Mouse (Mus musculus): ENCODE results near the gene Tmsb15b1. TPM values are rescaled to one million over a fixed set of nuclear protein-coding genes. Genes with fewer than 3 reads are reported as not detected.

The Tmsb15b1 gene
- 19.4 and 21.6 TPM in 2 replicates for polyA plus RNA-seq (2015; fragmentation: Nextera tagmentation; extraction: Ambion mirVana)

- Histone ChIP-seq H3K27ac (ENCODE audit: low read length) (no peak within 1 kb of the TSS), H3K4me2 (ENCODE audit: low read depth, low read length) (peak within 1 kb of the TSS; percentile 50), H3K4me1 (ENCODE audit: control insufficient read depth, insufficient read depth, low read length) (no peaks in the 10 kb centered on the region), H3K9me3 (ENCODE audit: control insufficient read depth, low read length) (no peaks in the 10 kb centered on the region), H3K36me3 (ENCODE audit: control insufficient read depth, insufficient read depth, low read length) (no peaks in the 10 kb centered on the region), H3K4me3 (ENCODE audit: low read length) (peak within 1 kb of the TSS; percentile 48), H3K27me3 (replicated peaks; ENCODE audit: control insufficient read depth, insufficient read depth, low read length) (no peaks in the 10 kb centered on the region), H3K9ac (ENCODE audit: low read depth, low read length) (peak within 1 kb of the TSS; percentile 67)
- 30% methylated on average over 15 of the region's 15 CpGs for WGBS
- peak; percentile 100 for ATAC-seq
Measured at GRCm38 (mm10) chrX:136976424-136977084, at the start of gene Tmsb15b1, which contains the start of gene Tmsb15l. Tmsb15b1 (minus strand) TSS chrX:136976874. Tmsb15l (minus strand) TSS chrX:136976869.

GRCm38 (mm10) chrX:137019310-137019709, 42.6 kb upstream of the Tmsb15b1 start:
- Histone ChIP-seq H3K9me3 (ENCODE audit: control insufficient read depth, low read length) (no peaks in the 10 kb centered on the region), H3K4me1 (ENCODE audit: control insufficient read depth, insufficient read depth, low read length) (no peaks in the 10 kb centered on the region), H3K4me3 (ENCODE audit: low read length) (no peak overlapping the region), H3K36me3 (ENCODE audit: control insufficient read depth, insufficient read depth, low read length) (no peaks in the 10 kb centered on the region), H3K9ac (ENCODE audit: low read depth, low read length) (no peak overlapping the region), H3K27ac (ENCODE audit: low read length) (no peak overlapping the region), H3K4me2 (ENCODE audit: low read depth, low read length) (no peak overlapping the region), H3K27me3 (replicated peaks; ENCODE audit: control insufficient read depth, insufficient read depth, low read length) (no peaks in the 10 kb centered on the region)
- peak; percentile 48; the same call in 1 of the 2 replicates for ATAC-seq
- 41% methylated on average over 1 of the region's 1 CpGs for WGBS

GRCm38 (mm10) chrX:137017668-137018067, 41.0 kb upstream of the Tmsb15b1 start:
- no peaks in the 10 kb centered on the region for H3K27me3 ChIP-seq (replicated peaks; ENCODE audit: control insufficient read depth, insufficient read depth, low read length)
- no peak overlapping the region for H3K4me2 ChIP-seq (ENCODE audit: low read depth, low read length)
- H3K4me1 ChIP-seq (ENCODE audit: control insufficient read depth, insufficient read depth, low read length) = no peaks in the 10 kb centered on the region
- H3K9ac ChIP-seq (ENCODE audit: low read depth, low read length) = no peak overlapping the region
- H3K27ac ChIP-seq (ENCODE audit: low read length) = no peak overlapping the region
- H3K4me3 ChIP-seq (ENCODE audit: low read length) = no peak overlapping the region
- WGBS = 74% methylated on average over 1 of the region's 1 CpGs
- no peaks in the 10 kb centered on the region for H3K36me3 ChIP-seq (ENCODE audit: control insufficient read depth, insufficient read depth, low read length)
- no peak for ATAC-seq
- H3K9me3 ChIP-seq (ENCODE audit: control insufficient read depth, low read length) = no peaks in the 10 kb centered on the region

DNA sequence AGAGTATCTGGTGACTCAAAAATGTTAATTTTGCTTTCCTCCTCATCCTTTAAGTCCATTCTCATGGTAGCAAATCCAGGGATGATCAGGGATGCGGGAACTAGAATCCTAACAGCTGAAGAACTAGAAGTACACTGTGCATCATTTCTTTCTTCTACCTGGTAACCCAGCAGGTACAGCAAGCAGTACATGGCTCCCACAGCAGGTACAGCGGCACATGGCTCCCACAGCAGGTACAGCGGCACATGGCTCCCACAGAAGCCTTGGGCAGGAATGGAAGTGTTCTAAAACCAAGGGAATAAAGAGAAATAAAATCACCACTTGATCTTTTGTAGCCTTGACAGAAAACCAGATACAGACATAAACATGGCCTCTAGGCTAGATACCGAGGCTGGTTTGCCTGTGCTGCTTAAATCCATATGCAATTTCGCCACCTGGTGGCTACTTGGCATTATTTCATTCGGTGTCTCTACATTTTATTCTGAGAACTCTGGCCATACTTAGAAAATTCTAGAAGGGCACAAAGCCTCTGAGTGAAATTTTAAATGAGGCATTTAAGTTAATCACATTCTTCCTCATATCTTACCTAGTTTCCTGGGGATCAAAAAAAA, 38.5 kb upstream of the Tmsb15b1 start:
- H3K4me3 ChIP-seq (ENCODE audit: low read length) = no peak overlapping the region
- WGBS = 52% methylated on average over 6 of the region's 6 CpGs
- no peaks in the 10 kb centered on the region for H3K27me3 ChIP-seq (replicated peaks; ENCODE audit: control insufficient read depth, insufficient read depth, low read length)
- H3K4me2 ChIP-seq (ENCODE audit: low read depth, low read length) = no peak overlapping the region
- H3K27ac ChIP-seq (ENCODE audit: low read length) = no peak overlapping the region
- H3K36me3 ChIP-seq (ENCODE audit: control insufficient read depth, insufficient read depth, low read length) = no peaks in the 10 kb centered on the region
- H3K4me1 ChIP-seq (ENCODE audit: control insufficient read depth, insufficient read depth, low read length) = no peaks in the 10 kb centered on the region
- ATAC-seq = no peak
- H3K9ac ChIP-seq (ENCODE audit: low read depth, low read length) = no peak overlapping the region
- no peaks in the 10 kb centered on the region for H3K9me3 ChIP-seq (ENCODE audit: control insufficient read depth, low read length)

DNA sequence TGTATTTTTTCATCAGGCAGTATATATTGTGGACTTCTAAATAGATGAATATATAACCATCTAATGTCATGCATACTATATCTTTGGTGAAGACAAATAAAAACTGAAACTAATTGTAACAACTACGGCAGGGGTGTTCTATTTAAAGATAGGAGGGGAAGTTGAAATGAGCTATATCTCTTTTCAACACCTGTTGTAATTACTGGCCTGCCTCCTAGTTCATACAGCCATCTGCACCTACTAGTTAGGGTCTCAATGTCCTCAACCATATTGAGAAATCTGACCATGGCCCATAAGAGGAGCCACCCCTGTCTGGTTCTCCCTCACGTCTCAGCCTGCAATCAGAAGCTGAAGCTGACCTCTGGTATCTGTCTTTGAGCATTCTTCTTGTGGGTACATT, 19.6 kb upstream of the Tmsb15b1 start:
- no peak for ATAC-seq
- H3K9me3 ChIP-seq (ENCODE audit: control insufficient read depth, low read length) = no peaks in the 10 kb centered on the region
- H3K9ac ChIP-seq (ENCODE audit: low read depth, low read length) = no peak overlapping the region
- H3K4me1 ChIP-seq (ENCODE audit: control insufficient read depth, insufficient read depth, low read length) = no peaks in the 10 kb centered on the region
- no peak overlapping the region for H3K4me3 ChIP-seq (ENCODE audit: low read length)
- H3K36me3 ChIP-seq (ENCODE audit: control insufficient read depth, insufficient read depth, low read length) = no peaks in the 10 kb centered on the region
- 79% methylated on average over 2 of the region's 2 CpGs for WGBS
- no peak overlapping the region for H3K4me2 ChIP-seq (ENCODE audit: low read depth, low read length)
- peaks cover 9% of the 10 kb centered on the region for H3K27me3 ChIP-seq (replicated peaks; ENCODE audit: control insufficient read depth, insufficient read depth, low read length)
- H3K27ac ChIP-seq (ENCODE audit: low read length) = no peak overlapping the region

- H3K4me2 ChIP-seq (ENCODE audit: low read depth, low read length) = peak overlapping the region; percentile 66; the same call in 1 of the 2 replicates
- H3K9me3 ChIP-seq (ENCODE audit: control insufficient read depth, low read length) = no peaks in the 10 kb centered on the region
- H3K27me3 ChIP-seq (replicated peaks; ENCODE audit: control insufficient read depth, insufficient read depth, low read length) = peaks cover 9% of the 10 kb centered on the region
- H3K27ac ChIP-seq (ENCODE audit: low read length) = no peak overlapping the region
- no peak overlapping the region for H3K9ac ChIP-seq (ENCODE audit: low read depth, low read length)
- H3K4me3 ChIP-seq (ENCODE audit: low read length) = peak overlapping the region; percentile 43
- ATAC-seq = no peak
- H3K36me3 ChIP-seq (ENCODE audit: control insufficient read depth, insufficient read depth, low read length) = no peaks in the 10 kb centered on the region
- 31% methylated on average over 14 of the region's 14 CpGs for WGBS
- no peaks in the 10 kb centered on the region for H3K4me1 ChIP-seq (ENCODE audit: control insufficient read depth, insufficient read depth, low read length)
Measured at GRCm38 (mm10) chrX:136993641-136994040, 17.0 kb upstream of the Tmsb15b1 start.

GRCm38 (mm10) chrX:136992978-136993547, 16.4 kb upstream of the Tmsb15b1 start, which contains the start of gene Zcchc18:
Zcchc18 (plus strand) TSS chrX:136993155.
- H3K36me3 ChIP-seq (ENCODE audit: control insufficient read depth, insufficient read depth, low read length) = no peaks in the 10 kb centered on the region
- peak within 1 kb of the TSS; percentile 43 for H3K4me3 ChIP-seq (ENCODE audit: low read length)
- H3K9me3 ChIP-seq (ENCODE audit: control insufficient read depth, low read length) = no peaks in the 10 kb centered on the region
- peak; percentile 90 for ATAC-seq
- peak within 1 kb of the TSS; percentile 66 for H3K4me2 ChIP-seq (ENCODE audit: low read depth, low read length)
- no peaks in the 10 kb centered on the region for H3K4me1 ChIP-seq (ENCODE audit: control insufficient read depth, insufficient read depth, low read length)
- WGBS = 21% methylated on average over 26 of the region's 26 CpGs
- H3K27ac ChIP-seq (ENCODE audit: low read length) = no peak within 1 kb of the TSS
- H3K27me3 ChIP-seq (replicated peaks; ENCODE audit: control insufficient read depth, insufficient read depth, low read length) = peaks cover 9% of the 10 kb centered on the region
- peak within 1 kb of the TSS; percentile 19; the same call in 1 of the 2 replicates for H3K9ac ChIP-seq (ENCODE audit: low read depth, low read length)

DNA sequence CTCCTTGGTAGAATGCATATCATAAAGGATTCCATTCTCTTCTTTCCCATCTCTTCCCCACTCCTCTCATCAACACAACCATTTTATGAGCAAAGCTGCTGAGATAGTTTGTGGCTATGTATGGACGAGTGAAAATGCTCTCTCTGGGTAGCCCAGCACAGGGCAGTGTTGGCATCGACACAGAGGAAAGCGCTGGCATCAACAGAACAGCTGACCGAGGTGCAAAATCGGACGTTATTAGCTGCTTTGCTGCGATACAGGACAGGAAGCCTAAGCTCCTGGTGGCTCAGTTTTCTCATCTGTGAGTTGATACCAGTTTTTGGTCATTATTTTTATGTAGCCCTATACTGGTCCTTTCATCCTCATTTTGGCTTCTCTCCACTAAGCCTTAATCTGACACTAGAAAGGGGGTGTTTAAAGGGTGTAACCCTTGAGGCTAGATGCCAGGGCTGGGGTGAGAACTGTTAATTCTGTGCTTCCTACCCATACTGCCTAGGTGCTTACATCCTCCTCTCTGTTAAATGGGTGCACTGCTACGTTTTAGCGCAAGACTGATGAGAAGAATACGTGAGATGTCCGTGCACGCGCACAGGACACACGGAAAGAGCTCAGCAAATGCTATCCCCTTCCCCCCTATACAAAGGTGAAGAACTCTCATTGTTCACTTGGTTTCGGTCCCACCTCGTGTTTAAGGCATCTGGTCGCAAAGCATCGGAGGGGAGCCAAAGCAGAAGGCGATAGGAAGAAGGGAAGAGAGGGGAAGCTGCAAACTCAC, 15.7 kb upstream of the Tmsb15b1 start:
- H3K9ac ChIP-seq (ENCODE audit: low read depth, low read length) = peak overlapping the region; percentile 19; the same call in 1 of the 2 replicates
- ATAC-seq = peak; percentile 13; the same call in 1 of the 2 replicates
- no peaks in the 10 kb centered on the region for H3K36me3 ChIP-seq (ENCODE audit: control insufficient read depth, insufficient read depth, low read length)
- WGBS = 28% methylated on average over 17 of the region's 19 CpGs
- peaks cover 9% of the 10 kb centered on the region for H3K27me3 ChIP-seq (replicated peaks; ENCODE audit: control insufficient read depth, insufficient read depth, low read length)
- H3K9me3 ChIP-seq (ENCODE audit: control insufficient read depth, low read length) = no peaks in the 10 kb centered on the region
- peak overlapping the region; percentile 66 for H3K4me2 ChIP-seq (ENCODE audit: low read depth, low read length)
- H3K4me3 ChIP-seq (ENCODE audit: low read length) = peak overlapping the region; percentile 43
- no peaks in the 10 kb centered on the region for H3K4me1 ChIP-seq (ENCODE audit: control insufficient read depth, insufficient read depth, low read length)
- no peak overlapping the region for H3K27ac ChIP-seq (ENCODE audit: low read length)

DNA sequence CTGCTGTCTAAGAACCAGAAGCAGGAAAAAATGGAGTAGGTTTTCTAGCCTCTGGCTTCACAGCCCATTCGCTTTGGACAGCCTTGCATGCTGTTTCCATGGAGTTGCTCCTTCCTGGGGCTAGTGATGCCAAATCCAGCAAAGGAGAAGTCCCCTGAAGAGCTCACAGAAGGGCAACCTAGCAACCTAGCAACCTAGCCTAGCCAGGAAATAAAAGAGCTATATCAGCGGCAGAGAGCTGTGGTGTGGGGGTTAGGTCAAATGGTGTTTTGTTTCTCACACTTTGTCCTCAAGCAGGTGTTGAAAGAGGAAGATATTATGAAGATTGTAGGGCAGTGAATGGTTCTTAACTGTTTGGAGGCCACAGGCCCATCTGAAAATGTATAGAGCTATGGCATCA, 14.6 kb upstream of the Tmsb15b1 start:
- 52% methylated on average over 2 of the region's 2 CpGs for WGBS
- H3K27me3 ChIP-seq (replicated peaks; ENCODE audit: control insufficient read depth, insufficient read depth, low read length) = peaks cover 9% of the 10 kb centered on the region; the same call in 1 of the 2 replicates

More for the DNA sequence above, 14.6 kb upstream of the Tmsb15b1 start:
- Histone ChIP-seq H3K9ac (ENCODE audit: low read depth, low read length) (no peak overlapping the region), H3K4me3 (ENCODE audit: low read length) (no peak overlapping the region), H3K27ac (ENCODE audit: low read length) (no peak overlapping the region), H3K4me1 (ENCODE audit: control insufficient read depth, insufficient read depth, low read length) (no peaks in the 10 kb centered on the region), H3K4me2 (ENCODE audit: low read depth, low read length) (no peak overlapping the region), H3K36me3 (ENCODE audit: control insufficient read depth, insufficient read depth, low read length) (no peaks in the 10 kb centered on the region), H3K9me3 (ENCODE audit: control insufficient read depth, low read length) (no peaks in the 10 kb centered on the region)
- ATAC-seq = no peak
